Mouse (Mus musculus) hindbrain, embryonic 16.5 days (tissue): ENCODE data around the gene Arr3. TPM values are rescaled to one million over a fixed set of nuclear protein-coding genes. Genes with fewer than 3 reads are reported as not detected.

Experiments used
- polyA plus RNA-seq: library from polyadenylated mRNA; unstranded; fragments of >200 nt; fragmentation: Nextera tagmentation; extraction: Ambion mirVana; gene quantifications from 2 replicates; pipeline ENCODE4 v1.2.1, GENCODE M21; 2015

Arr3 gene
- polyA plus RNA-seq, 1 experiment from 2014 or later, result 0.24 TPM

Other genes starting within 250 kb of the Arr3 start
- not detected in 2 replicates for gene Otud6a, start 176.5 kb upstream of the Arr3 start, polyA plus RNA-seq
- 0.09 and 0.10 TPM in 2 replicates for gene Awat2, start 162.8 kb upstream of the Arr3 start, polyA plus RNA-seq
- gene Igbp1, start 111.2 kb upstream of the Arr3 start, polyA plus RNA-seq, result 25.3 and 26.5 TPM in 2 replicates
- 0.04 and 0.05 TPM in 2 replicates for gene Dgat2l6, start 80.7 kb upstream of the Arr3 start, polyA plus RNA-seq
- not detected in 2 replicates for gene Awat1, start 33.2 kb upstream of the Arr3 start, polyA plus RNA-seq
- not detected in 2 replicates for gene P2ry4, start 10.6 kb upstream of the Arr3 start, polyA plus RNA-seq
- gene Kif4, start 20.2 kb downstream of the Arr3 start, polyA plus RNA-seq, result 5.0 and 6.4 TPM in 2 replicates
- gene Pdzd11, start 21.1 kb downstream of the Arr3 start, polyA plus RNA-seq, result 94.7 and 95.2 TPM in 2 replicates
- 38.5 and 45.9 TPM in 2 replicates for gene Gdpd2, start 124.4 kb downstream of the Arr3 start, polyA plus RNA-seq
- gene Dlg3, start 162.2 kb downstream of the Arr3 start, polyA plus RNA-seq, result 10.1 and 12.0 TPM in 2 replicates